Mouse (Mus musculus): ENCODE measurements around the gene Slc39a1.

Slc39a1 gene

DNA sequence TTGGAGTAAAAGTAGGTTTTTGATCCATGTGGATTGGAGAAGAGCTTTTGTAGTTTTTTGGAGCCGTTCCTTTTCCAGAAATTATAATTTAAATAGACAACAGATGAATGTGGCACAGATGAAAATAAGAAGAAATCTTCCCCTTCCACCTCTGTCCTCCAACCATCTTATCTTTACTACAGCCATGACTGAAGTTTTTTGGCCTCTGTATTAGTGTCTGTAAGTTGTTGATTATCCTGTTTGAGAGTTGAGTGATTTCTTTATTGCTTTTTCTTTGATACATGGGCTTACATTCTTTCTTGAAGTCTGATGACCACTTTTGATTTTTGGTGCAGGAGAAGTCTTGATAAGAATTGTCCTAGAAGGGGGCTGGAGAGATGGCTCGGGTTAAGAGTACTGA, 46.7 kb downstream of the Slc39a1 start:
- DNase-seq (ENCODE audit: low read depth, low spot score) = no peak
